Comparison of ENCODE assay signal across 22 mouse cellular contexts in genomic region chrX:53039651-53040050, GRCm38 (mm10). TPM values are rescaled to one million over a fixed set of nuclear protein-coding genes. Genes with fewer than 3 reads are reported as not detected.
DNase-seq lines count a peak whose midpoint lies in the region; ATAC-seq and TF ChIP-seq lines count a peak whose summit lies in the region.
"Had no signal": no experiment of that assay in that cellular context is flagged by ENCODE, and none has a peak within 500 bp of the region (broad histone marks: within the 10 kb centered on the region; RNA-seq: fewer than 3 reads in every experiment).

No protein-coding gene starts in this region.

- no peak overlapping the region for H3K4me3 ChIP-seq in kidney, embryonic 16.5 days (ENCODE audit: low read length)
- H3K4me3 ChIP-seq in limb, embryonic 10.5 days: no peak overlapping the region
- H3K4me3 ChIP-seq in layer of hippocampus, adult 2 months: no peak overlapping the region
- H3K4me3 ChIP-seq: embryonic facial prominence, embryonic 15.5 days; hindbrain, embryonic 15.5 days had no signal

- H3K9me3 ChIP-seq in kidney, embryonic 16.5 days (ENCODE audit: low read length): no peaks in the 10 kb centered on the region
- H3K9me3 ChIP-seq in limb, embryonic 10.5 days (replicated peaks): no peaks in the 10 kb centered on the region
- H3K9me3 ChIP-seq: embryonic facial prominence, embryonic 15.5 days; hindbrain, embryonic 15.5 days had no signal

- no peaks in the 10 kb centered on the region for H3K36me3 ChIP-seq in kidney, embryonic 16.5 days (ENCODE audit: insufficient read depth, low read length)
- no peaks in the 10 kb centered on the region for H3K36me3 ChIP-seq in limb, embryonic 10.5 days
- H3K36me3 ChIP-seq: embryonic facial prominence, embryonic 15.5 days; hindbrain, embryonic 15.5 days had no signal

- WGBS in kidney, embryonic 16.5 days: 43% methylated on average over 5 of the region's 5 CpGs
- WGBS in limb, embryonic 10.5 days: 24% methylated on average over 5 of the region's 5 CpGs

- no peak overlapping the region for H3K9ac ChIP-seq in kidney, embryonic 16.5 days (replicated peaks; ENCODE audit: low read length)
- H3K9ac ChIP-seq: embryonic facial prominence, embryonic 15.5 days; hindbrain, embryonic 15.5 days had no signal

- DNase-seq in embryo, embryonic 10 days (ENCODE audit: low spot score): peak; percentile 60
- no peak for DNase-seq in embryo, embryonic 9.5 days (ENCODE audit: extremely low spot score)
- DNase-seq in kidney, adult 18-20 months: no peak
- peak; percentile 51 for DNase-seq in embryo, embryonic 11 days
- no peak for DNase-seq in limb, embryonic 10.5 days (ENCODE audit: low spot score)
- no peak for DNase-seq in layer of hippocampus, adult 2 months (ENCODE audit: low spot score in 2 of 2)
- DNase-seq: B cell, adult 2 months; cerebellum, adult 18-20 months; cerebellum, postnatal 25 days; heart, postnatal 4 days; lung, adult 18-20 months; right cerebral cortex, adult 18-20 months; thymus, postnatal 14 days had no signal

- no peak overlapping the region for H3K4me2 ChIP-seq in kidney, embryonic 16.5 days (replicated peaks; ENCODE audit: low read depth, low read length)
- H3K4me2 ChIP-seq: embryonic facial prominence, embryonic 15.5 days; hindbrain, embryonic 15.5 days; liver, embryonic 11.5 days; midbrain, embryonic 11.5 days had no signal

- peak overlapping the region; percentile 80 for H3K27ac ChIP-seq in kidney, embryonic 16.5 days (ENCODE audit: low read length)
- peak overlapping the region; percentile 63 for H3K27ac ChIP-seq in limb, embryonic 10.5 days
- no peak overlapping the region for H3K27ac ChIP-seq in layer of hippocampus, adult 2 months
- H3K27ac ChIP-seq: embryonic facial prominence, embryonic 15.5 days; hindbrain, embryonic 15.5 days; macrophage had no signal

- TF ChIP-seq CTCF in layer of hippocampus, adult 2 months (conservative IDR thresholded peaks at IDR 0.05): no peak

- ATAC-seq in kidney, embryonic 16.5 days (ENCODE audit: low FRiP score, low TSS enrichment): peak; percentile 76
- ATAC-seq in megakaryocyte-erythroid progenitor cell, adult 5-6 weeks (replicated peaks; ENCODE audit: low FRiP score, low TSS enrichment, poor library complexity, severe bottlenecking): no peak
- ATAC-seq: forebrain, embryonic 16.5 days; intestine, embryonic 16.5 days had no signal

- peaks cover 13% of the 10 kb centered on the region; the same call in 1 of the 2 replicates for H3K4me1 ChIP-seq in kidney, embryonic 16.5 days (ENCODE audit: insufficient read depth, low read length)
- peaks cover 10% of the 10 kb centered on the region; the same call in 1 of the 2 replicates for H3K4me1 ChIP-seq in limb, embryonic 10.5 days
- H3K4me1 ChIP-seq: embryonic facial prominence, embryonic 15.5 days; hindbrain, embryonic 15.5 days had no signal

- no peaks in the 10 kb centered on the region for H3K27me3 ChIP-seq in kidney, embryonic 16.5 days (ENCODE audit: insufficient read depth, low read length)
- H3K27me3 ChIP-seq in limb, embryonic 10.5 days (ENCODE audit: low read depth, poor library complexity, severe bottlenecking): no peaks in the 10 kb centered on the region
- H3K27me3 ChIP-seq: embryonic facial prominence, embryonic 15.5 days; hindbrain, embryonic 15.5 days had no signal

RNA-seq across cellular contexts. Expression of gene Hprt, which starts 51.7 kb away (rescaled TPM):
- 151 and 155 TPM in 2 replicates for polyA plus RNA-seq in kidney, embryonic 16.5 days (2015; fragmentation: Nextera tagmentation; extraction: Ambion mirVana)
- 103 and 139 TPM in 2 replicates for polyA plus RNA-seq in limb, embryonic 10.5 days (2016; fragmentation: Nextera tagmentation; extraction: Ambion mirVana)
- 100 to 1,000 TPM; 111 to 147 TPM for total RNA-seq in layer of hippocampus, adult 2 months (2021)
- 191 and 245 TPM in 2 replicates for total RNA-seq in megakaryocyte-erythroid progenitor cell, adult 5-6 weeks (2014; fragmentation: Nextera tagmentation)
- 376 and 396 TPM in 2 replicates for total RNA-seq in megakaryocyte-erythroid progenitor cell, adult 5-6 weeks (2017)

Comparison
In these comparisons a context has a peak if more than half of its experiments do, and no peak if none do; other contexts are left out.
1. DNase-seq: peak in embryo, embryonic 10 days (single experiment) and embryo, embryonic 11 days (single experiment); none in embryo, embryonic 9.5 days (single experiment), kidney, adult 18-20 months (single experiment), limb, embryonic 10.5 days (single experiment) and layer of hippocampus, adult 2 months (0 of 2).